ENCODE assay signal across 7 mouse cellular contexts in the genomic region with DNA sequence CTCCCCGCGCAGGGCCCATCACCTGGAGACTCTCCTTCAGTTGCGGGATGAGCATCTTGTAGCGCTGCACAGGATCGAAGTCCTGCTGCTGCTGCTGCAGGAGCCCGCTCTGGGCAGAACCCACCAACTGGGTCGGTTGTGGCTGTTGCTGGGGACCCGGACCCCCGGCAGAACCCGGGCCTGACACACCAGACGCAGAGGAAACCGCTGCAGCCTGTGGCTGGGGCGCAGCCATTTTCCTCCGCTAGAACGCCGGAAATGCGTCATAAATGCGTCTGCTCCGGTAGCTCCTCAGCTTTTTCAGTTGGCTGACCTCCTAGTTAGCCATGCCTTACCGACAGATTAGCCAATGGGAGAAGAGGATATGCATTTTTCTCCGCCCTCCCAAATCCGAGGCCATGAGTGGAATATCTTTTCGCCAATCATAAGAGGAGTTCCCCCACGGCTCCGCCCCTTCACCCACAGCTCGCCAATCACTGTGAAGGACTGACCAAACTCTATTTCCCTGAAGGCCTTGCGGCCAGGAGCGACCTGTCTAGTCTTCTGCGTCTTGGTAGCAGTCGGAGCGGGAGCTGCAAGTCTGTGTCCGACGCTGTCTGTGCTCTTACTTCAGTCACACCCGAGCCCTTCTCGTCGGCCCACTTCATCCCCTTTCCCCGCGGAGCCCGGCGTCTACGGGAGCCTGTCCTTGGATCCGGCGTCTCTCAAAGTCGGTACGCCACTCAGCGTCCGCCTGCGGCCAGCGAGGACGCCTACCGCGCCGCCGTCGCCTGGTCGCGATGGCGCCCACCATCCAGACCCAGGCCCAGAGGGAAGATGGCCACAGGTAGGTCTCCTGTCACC. TPM values are rescaled to one million over a fixed set of nuclear protein-coding genes. Genes with fewer than 3 reads are reported as not detected.
DNase-seq lines count a peak whose midpoint lies in the region; ATAC-seq lines count a peak whose summit lies in the region.

A gene (minus strand): TSS at position 280 of the 843 bp plus-strand sequence.
A gene (plus strand): TSS at position 523 of the 843 bp plus-strand sequence.

- DNase-seq in adrenal gland, adult 8-10 months: peak; percentile 98
- peak; percentile 94 for DNase-seq in embryo, embryonic 9.5 days (ENCODE audit: extremely low spot score)
- peak; percentile 82 to 94 for DNase-seq in gastrocnemius, postnatal 4 days (ENCODE audit: low spot score in 2 of 2)
- DNase-seq in left cerebral cortex, postnatal 36 days (ENCODE audit: low spot score in 2 of 2): peak; percentile 94 to 96
- peak; percentile 98 for DNase-seq in midbrain, embryonic 11.5 days (ENCODE audit: low spot score, missing footprints)
- DNase-seq in skeletal muscle tissue, adult 2 months (ENCODE audit: low read depth, low spot score): peak; percentile 99

- WGBS in intestine, embryonic 16.5 days: 0% methylated on average over 58 of the region's 58 CpGs
- WGBS in midbrain, embryonic 11.5 days: under 1% methylated on average over 58 of the region's 58 CpGs

- peak within 1 kb of the TSS; percentile 53 for H3K27ac ChIP-seq in intestine, embryonic 16.5 days (ENCODE audit: low read length)
- peak within 1 kb of the TSS; percentile 10; the same call in 1 of the 2 replicates for H3K27ac ChIP-seq in midbrain, embryonic 11.5 days (ENCODE audit: low read depth, low read length)

- ATAC-seq in intestine, embryonic 16.5 days: peak; percentile 98
- ATAC-seq in midbrain, embryonic 11.5 days (ENCODE audit: low FRiP score): peak; percentile 98

- H3K9ac ChIP-seq in intestine, embryonic 16.5 days (ENCODE audit: low read depth, low read length): peak within 1 kb of the TSS; percentile 86
- H3K9ac ChIP-seq in midbrain, embryonic 11.5 days (ENCODE audit: low read length): peak within 1 kb of the TSS; percentile 87

- H3K9me3 ChIP-seq in intestine, embryonic 16.5 days (ENCODE audit: control insufficient read depth, low read length): no peaks in the 10 kb centered on the region
- H3K9me3 ChIP-seq in midbrain, embryonic 11.5 days (ENCODE audit: control insufficient read depth, low read length): no peaks in the 10 kb centered on the region

- peaks cover 17% of the 10 kb centered on the region for H3K36me3 ChIP-seq in intestine, embryonic 16.5 days (ENCODE audit: control insufficient read depth, insufficient read depth, low read length)
- peaks cover 14% of the 10 kb centered on the region for H3K36me3 ChIP-seq in midbrain, embryonic 11.5 days (ENCODE audit: control insufficient read depth, insufficient read depth, low read length)

- peak within 1 kb of the TSS; percentile 71 for H3K4me3 ChIP-seq in intestine, embryonic 16.5 days (ENCODE audit: low read length)
- H3K4me3 ChIP-seq in midbrain, embryonic 11.5 days (ENCODE audit: low read depth, low read length): peak within 1 kb of the TSS; percentile 74

- H3K4me2 ChIP-seq in intestine, embryonic 16.5 days (ENCODE audit: low read depth, low read length): peak within 1 kb of the TSS; percentile 92
- H3K4me2 ChIP-seq in midbrain, embryonic 11.5 days: peak within 1 kb of the TSS; percentile 93

- peaks cover 12% of the 10 kb centered on the region for H3K4me1 ChIP-seq in intestine, embryonic 16.5 days (ENCODE audit: control insufficient read depth, insufficient read depth, low read length)
- H3K4me1 ChIP-seq in midbrain, embryonic 11.5 days (ENCODE audit: control insufficient read depth, insufficient read depth, low read length): peaks cover 12% of the 10 kb centered on the region

- intact Hi-C loops in left cerebral cortex, postnatal 36 days (cut with DNase I): no loop called here

- H3K27me3 ChIP-seq in intestine, embryonic 16.5 days (replicated peaks; ENCODE audit: control insufficient read depth, insufficient read depth, low read length): no peaks in the 10 kb centered on the region
- no peaks in the 10 kb centered on the region for H3K27me3 ChIP-seq in midbrain, embryonic 11.5 days (ENCODE audit: control insufficient read depth, insufficient read depth, low read length)

RNA-seq across cellular contexts. Expression of the first gene that starts in this region (rescaled TPM):
- total RNA-seq in adrenal gland, adult 8-10 months (2022): 10 to 100 TPM; 24.5 to 44.1 (median 29.5) TPM
- total RNA-seq in gastrocnemius, postnatal 4 days (2021): 10 to 100 TPM; 23.7 to 25.1 TPM
- 52.6 and 53.9 TPM in 2 replicates for polyA plus RNA-seq in intestine, embryonic 16.5 days (2015; fragmentation: Nextera tagmentation; extraction: Ambion mirVana)
- total RNA-seq in left cerebral cortex, postnatal 36 days (2021): 10 to 100 TPM; 17.9 to 21.3 TPM
- polyA plus RNA-seq in midbrain, embryonic 11.5 days (2014; fragmentation: Nextera tagmentation; extraction: Ambion mirVana): 44.4 and 50.5 TPM in 2 replicates

RNA-seq across cellular contexts. Expression of the second gene that starts in this region (rescaled TPM):
- 100 to 1,000 TPM in 1 of 4 experiments, 10 to 100 TPM in 3; 61.6 to 102 (median 87.9) TPM for total RNA-seq in adrenal gland, adult 8-10 months (2022)
- total RNA-seq in gastrocnemius, postnatal 4 days (2021): 10 to 100 TPM; 41.2 to 55.6 TPM
- polyA plus RNA-seq in intestine, embryonic 16.5 days (2015; fragmentation: Nextera tagmentation; extraction: Ambion mirVana): 69.2 and 78.7 TPM in 2 replicates
- 10 to 100 TPM; 59.0 to 72.1 TPM for total RNA-seq in left cerebral cortex, postnatal 36 days (2021)
- 72.8 and 83.8 TPM in 2 replicates for polyA plus RNA-seq in midbrain, embryonic 11.5 days (2014; fragmentation: Nextera tagmentation; extraction: Ambion mirVana)

Comparison
In these comparisons a context has a peak if more than half of its experiments do, and no peak if none do; other contexts are left out.
1. Peak in every context shown above with its lines: DNase-seq, ATAC-seq, H3K4me3 ChIP-seq and H3K27ac ChIP-seq.